ENCODE assay signal across 20 mouse cellular contexts in genomic region chr7:84153821-84154220, GRCm38 (mm10).
"Had no signal": no experiment of that assay in that cellular context is flagged by ENCODE, and none has a peak within 500 bp of the region (broad histone marks: within the 10 kb centered on the region; RNA-seq: fewer than 3 reads in every experiment).

No protein-coding gene starts in this region.

- H3K9ac ChIP-seq: liver, postnatal 0 days; lung, embryonic 14.5 days; midbrain, embryonic 12.5 days; neural tube, embryonic 13.5 days; neural tube, embryonic 15.5 days had no signal

- H3K4me3 ChIP-seq: megakaryocyte, embryonic 14.5 days; midbrain, embryonic 12.5 days; myocyte; neural tube, embryonic 13.5 days; neural tube, embryonic 15.5 days had no signal

- H3K9me3 ChIP-seq: megakaryocyte, embryonic 14.5 days; midbrain, embryonic 12.5 days; neural tube, embryonic 13.5 days; neural tube, embryonic 15.5 days had no signal

- ATAC-seq: liver, postnatal 0 days; midbrain, embryonic 16.5 days had no signal

- H3K27ac ChIP-seq: macrophage; midbrain, embryonic 12.5 days; neural tube, embryonic 13.5 days; neural tube, embryonic 15.5 days had no signal

- H3K4me2 ChIP-seq: lung, embryonic 14.5 days; midbrain, embryonic 12.5 days; neural tube, embryonic 13.5 days; neural tube, embryonic 15.5 days had no signal

- H3K36me3 ChIP-seq: neural tube, embryonic 13.5 days; neural tube, embryonic 15.5 days had no signal

- H3K27me3 ChIP-seq: midbrain, embryonic 12.5 days; neural tube, embryonic 13.5 days; neural tube, embryonic 15.5 days had no signal

- DNase-seq: liver, postnatal 0 days; lung, embryonic 14.5 days; lung, postnatal 14 days; lung, postnatal 36 days; midbrain, embryonic 14.5 days; retina, postnatal 1 day; right cerebral cortex, adult 18-20 months; right cerebral cortex, postnatal 25 days; right cerebral cortex, postnatal 4 days; spleen, adult 18-20 months; thymus, adult 18-20 months; thymus, postnatal 14 days; thymus, postnatal 36 days had no signal
